Mouse (Mus musculus): Measurements from ENCODE around the gene Acaca.

GRCm38 (mm10) chr11:84136453-84136852 is 7.0 kb downstream of the Acaca start:
- TF ChIP-seq CTCF (IDR thresholded peaks at IDR 0.05; ENCODE audit: control insufficient read depth, insufficient read depth, insufficient read length) (no peak), CEBPB (IDR thresholded peaks at IDR 0.05; ENCODE audit: low read depth) (no peak), MYOD1 (IDR thresholded peaks at IDR 0.05; ENCODE audit: control insufficient read depth, insufficient read length, low read depth) (no peak), FOSL1 (IDR thresholded peaks at IDR 0.05; ENCODE audit: insufficient read depth, low read length, poor library complexity, severe bottlenecking) (no peak), USF1 (IDR thresholded peaks at IDR 0.05; ENCODE audit: low read depth) (no peak)
